Mouse (Mus musculus) megakaryocyte, embryonic 14.5 days (primary cell): ENCODE results near the gene Rassf3. TPM values are rescaled to one million over a fixed set of nuclear protein-coding genes. Genes with fewer than 3 reads are reported as not detected.

Experiments used
- H3K27me3 ChIP-seq: replicated peaks from 2 replicates; pipeline ENCODE3; 2012; ENCODE audit warnings: inconsistent platforms
- H3K36me3 ChIP-seq: replicated peaks from 2 replicates; pipeline ENCODE3; 2012; ENCODE audit warnings: low read length, inconsistent platforms, mixed read lengths
- H3K4me1 ChIP-seq: 2 replicates; pipeline ENCODE4 v1.6.1; 2012; ENCODE audit warnings: inconsistent platforms
- H3K4me3 ChIP-seq: replicated peaks from 2 replicates; pipeline ENCODE3; 2012; ENCODE audit warnings: moderate library complexity, mild to moderate bottlenecking, inconsistent platforms
- H3K9me3 ChIP-seq: 2 replicates; pipeline ENCODE4 v1.6.1; 2012; ENCODE audit warnings: inconsistent platforms
- FLI1 ChIP-seq: IDR thresholded peaks from 2 replicates; pipeline ENCODE4 v1.6.1; 2012; ENCODE audit warnings: low read length, inconsistent platforms, mixed read lengths
- GATA1 ChIP-seq: IDR thresholded peaks from 3 replicates; pipeline ENCODE4 v1.6.1; 2012; ENCODE audit warnings: mixed read lengths, low read length, inconsistent platforms, borderline replicate concordance
- polyA plus RNA-seq: library from polyadenylated mRNA; stranded (reverse); fragments of >175 nt; gene quantifications from 2 replicates; pipeline ENCODE4 v1.2.3, GENCODE M21; 2012; ENCODE audit warnings: low replicate concordance; ENCODE audit not compliant: insufficient read depth

Rassf3 gene
- polyA plus RNA-seq, 1 experiment = 1.9 TPM

DNA sequence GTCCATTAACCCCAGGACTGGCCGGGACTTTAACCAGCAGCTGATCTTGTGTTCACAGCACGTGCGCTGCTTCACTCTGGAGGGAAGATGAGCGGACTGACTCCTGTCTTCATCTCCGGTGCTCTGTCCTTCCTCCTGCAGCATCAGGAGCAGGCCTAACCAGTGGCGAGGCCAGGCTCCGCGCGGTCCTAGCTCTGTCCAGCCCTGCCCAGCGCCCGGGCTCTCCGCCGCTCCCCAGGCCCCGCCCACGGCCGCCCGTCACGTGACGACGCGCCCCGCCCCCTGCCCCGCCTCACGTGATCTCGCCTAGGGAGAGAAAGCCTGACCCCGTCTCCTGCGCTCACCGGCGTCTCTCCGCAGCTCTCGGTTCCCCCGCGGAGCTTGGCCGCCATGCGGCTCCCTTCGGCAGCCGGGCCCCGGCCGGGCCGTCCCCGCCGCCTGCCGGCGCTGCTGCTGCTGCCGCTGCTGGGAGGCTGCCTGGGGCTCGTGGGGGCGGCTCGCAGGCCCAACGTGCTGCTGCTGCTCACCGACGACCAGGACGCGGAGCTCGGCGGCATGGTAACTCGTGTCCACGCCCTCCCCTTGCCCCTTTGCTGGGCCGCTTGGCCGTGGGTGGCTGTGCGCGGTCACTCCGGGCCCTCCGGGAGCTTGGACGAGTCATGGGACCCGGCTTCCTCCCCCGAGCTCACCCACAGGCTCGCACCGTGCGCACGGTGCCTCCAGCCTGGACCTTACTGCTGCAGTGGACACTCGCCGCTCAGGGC lies 111.2 kb downstream of the Rassf3 start, which contains the start of gene Gns:
Gene Gns (plus strand): TSS at position 290 of the 764 bp plus-strand sequence.
- no peak for TF ChIP-seq GATA1
- TF ChIP-seq FLI1 = no peak
- Histone ChIP-seq H3K4me3 (peak within 1 kb of the TSS; percentile 100), H3K9me3 (no peaks in the 10 kb centered on the region), H3K27me3 (no peaks in the 10 kb centered on the region), H3K4me1 (peaks cover 42% of the 10 kb centered on the region), H3K36me3 (peaks cover 25% of the 10 kb centered on the region)

GRCm38 (mm10) chr10:121364306-121364705 lies 111.8 kb downstream of the Rassf3 start:
- Histone ChIP-seq H3K36me3 (peaks cover 19% of the 10 kb centered on the region), H3K4me3 (peak overlapping the region; percentile 100), H3K4me1 (peaks cover 42% of the 10 kb centered on the region), H3K27me3 (no peaks in the 10 kb centered on the region), H3K9me3 (no peaks in the 10 kb centered on the region)
- TF ChIP-seq FLI1 = no peak
- no peak for TF ChIP-seq GATA1

DNA sequence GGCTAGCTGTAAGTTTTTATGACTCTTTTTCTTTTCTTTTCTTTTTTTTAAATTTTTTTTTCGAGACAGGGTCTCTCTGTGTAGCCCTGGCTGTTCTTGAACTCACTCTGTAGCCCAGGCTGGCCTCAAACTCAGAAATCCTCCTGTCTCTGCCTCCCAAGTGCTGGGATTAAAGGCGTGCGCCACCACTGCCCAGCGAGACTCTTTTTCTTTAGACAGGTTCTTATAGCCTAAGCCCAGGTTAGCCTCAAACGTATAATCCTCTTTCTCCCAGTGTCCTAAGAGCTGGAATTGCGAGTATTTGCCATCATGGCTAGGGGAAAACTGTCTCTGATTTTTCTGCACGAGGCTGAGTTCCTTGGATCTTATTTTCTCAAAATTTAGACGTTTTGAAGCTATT lies 112.9 kb downstream of the Rassf3 start:
- H3K9me3 ChIP-seq = no peaks in the 10 kb centered on the region
- H3K4me1 ChIP-seq = peaks cover 34% of the 10 kb centered on the region
- TF ChIP-seq GATA1 (no peak), FLI1 (no peak)
- H3K4me3 ChIP-seq = no peak overlapping the region
- H3K36me3 ChIP-seq = peaks cover 10% of the 10 kb centered on the region
- peaks cover 6% of the 10 kb centered on the region for H3K27me3 ChIP-seq

DNA sequence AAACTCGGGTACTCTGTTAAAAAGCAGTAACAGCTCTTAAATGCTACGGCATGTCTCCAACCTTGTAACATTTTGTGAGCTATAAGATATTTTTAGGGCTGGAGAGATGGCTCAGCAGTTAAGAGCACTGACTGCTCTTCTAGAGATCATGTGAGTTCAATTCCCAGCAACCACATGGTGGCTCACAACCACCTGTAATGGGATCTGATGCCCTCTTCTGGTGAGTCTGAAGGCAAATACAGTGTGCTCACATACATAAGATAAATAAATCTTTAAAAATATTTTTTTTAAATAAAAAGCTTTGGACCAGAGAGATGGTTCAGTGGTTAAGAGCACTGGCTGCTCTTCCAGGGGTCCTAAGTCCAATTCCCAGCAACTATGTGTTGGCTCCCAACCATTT lies 115.8 kb downstream of the Rassf3 start:
- no peak for TF ChIP-seq FLI1
- no peak for TF ChIP-seq GATA1
- Histone ChIP-seq H3K9me3 (peaks cover 3% of the 10 kb centered on the region), H3K4me3 (no peak overlapping the region), H3K4me1 (peaks cover 10% of the 10 kb centered on the region), H3K36me3 (no peaks in the 10 kb centered on the region), H3K27me3 (peaks cover 6% of the 10 kb centered on the region)

Other genes with a start within 250 kb of the Rassf3 start
- gene Tbc1d30, start 125.1 kb downstream of the Rassf3 start, polyA plus RNA-seq = not detected in 2 replicates
- gene Gns, start 111.3 kb downstream of the Rassf3 start, polyA plus RNA-seq = 17.6 and 33.3 TPM in 2 replicates
- gene Tbk1, start 110.4 kb upstream of the Rassf3 start, polyA plus RNA-seq = 2.7 TPM in 1 of 2 replicates, not detected in the other
- gene Xpot, start 150.0 kb upstream of the Rassf3 start, polyA plus RNA-seq = 13.3 and 24.8 TPM in 2 replicates
- gene D930020B18Rik, start 165.2 kb upstream of the Rassf3 start, polyA plus RNA-seq = not detected in 2 replicates